Mouse (Mus musculus) 416B (cell line): ENCODE data around the gene Myom3.
"Not testable (repeated sequence)": the region's sequence is repeated elsewhere in the genome, so short reads cannot be mapped to it uniquely, and the experiment has no call there.

ENCODE experiments used
- DNase-seq: peaks from one replicate; pipeline ENCODE4 v3.0.0; 2011; ENCODE audit warnings: low read depth

The Myom3 gene

GRCm38 (mm10) chr4:135759356-135759976 lies at the start of gene Myom3:
Gene Myom3, plus strand, starts transcription at chr4:135759715.
- DNase-seq: no peak

- DNase-seq: no peak
Measured at GRCm38 (mm10) chr4:135710392-135710791, 49.1 kb upstream of the Myom3 start.

GRCm38 (mm10) chr4:135714776-135715175 lies 44.7 kb upstream of the Myom3 start:
- DNase-seq: peak; percentile 31

- DNase-seq: not testable (repeated sequence)
Measured at GRCm38 (mm10) chr4:135716438-135716837, 43.1 kb upstream of the Myom3 start.

GRCm38 (mm10) chr4:135722540-135723290 lies 36.8 kb upstream of the Myom3 start:
- DNase-seq: peak; percentile 12

GRCm38 (mm10) chr4:135726416-135726815 lies 33.1 kb upstream of the Myom3 start:
- no peak for DNase-seq

- no peak for DNase-seq
Measured at GRCm38 (mm10) chr4:135727817-135728216, 31.7 kb upstream of the Myom3 start, which contains the start of gene Il22ra1. Gene Il22ra1, plus strand, starts transcription at chr4:135728172.

- DNase-seq: no peak
Measured at GRCm38 (mm10) chr4:135730204-135730603, 29.3 kb upstream of the Myom3 start.

GRCm38 (mm10) chr4:135730951-135731350 lies 28.6 kb upstream of the Myom3 start:
- no peak for DNase-seq

- DNase-seq: no peak
Measured at GRCm38 (mm10) chr4:135733901-135734300, 25.6 kb upstream of the Myom3 start.

GRCm38 (mm10) chr4:135736903-135737302 lies 22.6 kb upstream of the Myom3 start:
- no peak for DNase-seq

- no peak for DNase-seq
Measured at GRCm38 (mm10) chr4:135738237-135738636, 21.3 kb upstream of the Myom3 start.

- no peak for DNase-seq
Measured at GRCm38 (mm10) chr4:135739148-135739547, 20.4 kb upstream of the Myom3 start.

- DNase-seq: no peak
Measured at GRCm38 (mm10) chr4:135739672-135740071, 19.8 kb upstream of the Myom3 start.

- DNase-seq: no peak
Measured at GRCm38 (mm10) chr4:135743520-135743919, 16.0 kb upstream of the Myom3 start.

GRCm38 (mm10) chr4:135744726-135745448 lies 14.6 kb upstream of the Myom3 start:
- no peak for DNase-seq

- no peak for DNase-seq
Measured at GRCm38 (mm10) chr4:135745613-135746012, 13.9 kb upstream of the Myom3 start.

- no peak for DNase-seq
Measured at GRCm38 (mm10) chr4:135750896-135751295, 8.6 kb upstream of the Myom3 start.

GRCm38 (mm10) chr4:135752106-135752778 lies 7.3 kb upstream of the Myom3 start:
- no peak for DNase-seq

- no peak for DNase-seq
Measured at GRCm38 (mm10) chr4:135752779-135753164, 6.7 kb upstream of the Myom3 start.

GRCm38 (mm10) chr4:135758331-135758730 lies 1.2 kb upstream of the Myom3 start:
- DNase-seq: no peak

- no peak for DNase-seq
Measured at GRCm38 (mm10) chr4:135758825-135759224, 690 bp upstream of the Myom3 start.
